Mouse (Mus musculus): ENCODE measurements around the gene Zbtb16. TPM values are rescaled to one million over a fixed set of nuclear protein-coding genes. Genes with fewer than 3 reads are reported as not detected.

Gene Zbtb16
- polyA plus RNA-seq, 1 experiment from 2014 or later, result 6.9 TPM

DNA sequence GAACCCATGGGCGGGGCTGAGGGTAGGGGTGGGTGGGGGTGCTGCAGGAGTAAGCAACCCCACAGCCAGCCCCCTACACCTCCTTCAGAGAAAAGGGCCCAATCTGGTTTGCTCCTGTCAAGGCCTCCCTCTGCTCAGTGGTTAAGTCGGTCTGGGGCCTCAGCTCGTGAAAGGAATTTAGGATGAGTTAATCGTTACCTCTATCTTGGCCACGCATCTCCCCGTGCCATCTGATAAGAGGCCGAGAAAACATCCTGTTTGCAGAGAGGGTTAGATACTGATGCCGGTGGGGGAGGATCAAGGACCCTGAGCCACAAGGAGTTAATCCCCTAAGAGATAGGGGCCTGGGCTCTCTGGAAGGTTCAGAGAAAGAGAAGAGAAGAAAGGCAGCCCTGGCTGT, 40.9 kb downstream of the Zbtb16 start:
- 22% methylated on average over 8 of the region's 8 CpGs for WGBS
- Histone ChIP-seq H3K27me3 (no peaks in the 10 kb centered on the region), H3K9me3 (replicated peaks) (no peaks in the 10 kb centered on the region), H3K9ac (no peak overlapping the region), H3K4me3 (no peak overlapping the region), H3K4me1 (peaks cover 19% of the 10 kb centered on the region), H3K36me3 (no peaks in the 10 kb centered on the region), H3K4me2 (replicated peaks) (no peak overlapping the region), H3K27ac (no peak overlapping the region)
- ATAC-seq (ENCODE audit: low FRiP score), result no peak

DNA sequence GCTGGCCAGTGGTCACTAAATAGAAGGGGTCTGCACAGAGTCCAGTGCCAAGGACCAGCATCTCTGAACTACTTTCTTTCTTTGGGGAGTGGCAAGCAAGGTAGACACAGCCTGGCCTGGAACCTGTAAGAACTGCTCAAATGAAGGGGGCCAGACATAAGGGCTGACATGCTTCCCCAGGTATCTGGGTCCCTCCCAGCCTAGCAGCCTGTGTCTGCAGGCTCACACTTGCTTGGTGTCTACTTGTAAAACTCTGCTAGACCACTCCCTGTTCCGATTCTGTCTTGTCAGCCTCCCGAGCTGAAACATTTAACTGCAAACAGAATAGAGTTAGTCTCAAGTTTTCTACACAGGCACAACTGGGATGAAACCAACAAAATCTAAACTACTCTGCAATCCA, 41.6 kb downstream of the Zbtb16 start:
- WGBS, result 67% methylated on average over 2 of the region's 2 CpGs
- Histone ChIP-seq H3K9me3 (replicated peaks) (no peaks in the 10 kb centered on the region), H3K27ac (no peak overlapping the region), H3K36me3 (no peaks in the 10 kb centered on the region), H3K4me2 (replicated peaks) (no peak overlapping the region), H3K9ac (no peak overlapping the region), H3K4me3 (no peak overlapping the region), H3K27me3 (no peaks in the 10 kb centered on the region), H3K4me1 (peaks cover 19% of the 10 kb centered on the region)
- no peak for ATAC-seq (ENCODE audit: low FRiP score)

DNA sequence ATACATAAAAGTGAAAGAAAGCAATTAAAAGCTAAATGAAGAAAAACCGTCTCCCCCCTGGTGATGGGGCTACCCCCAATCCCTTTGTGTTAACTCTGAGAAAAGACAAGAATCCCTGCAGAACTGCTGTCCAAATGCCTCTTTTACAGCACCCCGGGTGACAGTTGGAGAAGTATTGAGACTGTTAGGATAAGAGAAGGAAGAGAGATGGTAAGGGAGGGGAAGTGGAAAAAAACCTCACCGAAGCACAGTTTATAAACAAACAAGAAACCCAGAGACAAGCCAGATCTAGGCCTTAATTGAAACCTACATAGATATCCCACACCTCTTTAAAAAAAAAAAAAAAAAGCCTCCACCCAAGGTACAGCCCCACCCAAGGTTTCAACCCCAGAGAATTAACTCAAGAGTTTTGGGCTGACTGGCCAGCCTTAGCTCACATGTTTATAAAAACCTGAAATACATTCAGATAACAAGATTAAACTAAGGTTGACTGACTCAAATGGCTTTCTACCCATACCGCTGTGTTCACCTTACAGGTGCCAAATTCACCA, 42.3 kb downstream of the Zbtb16 start:
- Histone ChIP-seq H3K27ac (no peak overlapping the region), H3K4me2 (replicated peaks) (no peak overlapping the region), H3K4me1 (peaks cover 19% of the 10 kb centered on the region), H3K4me3 (no peak overlapping the region), H3K36me3 (no peaks in the 10 kb centered on the region), H3K27me3 (no peaks in the 10 kb centered on the region), H3K9ac (no peak overlapping the region), H3K9me3 (replicated peaks) (no peaks in the 10 kb centered on the region)
- ATAC-seq (ENCODE audit: low FRiP score), result no peak
- 50% methylated on average over 4 of the region's 4 CpGs for WGBS

DNA sequence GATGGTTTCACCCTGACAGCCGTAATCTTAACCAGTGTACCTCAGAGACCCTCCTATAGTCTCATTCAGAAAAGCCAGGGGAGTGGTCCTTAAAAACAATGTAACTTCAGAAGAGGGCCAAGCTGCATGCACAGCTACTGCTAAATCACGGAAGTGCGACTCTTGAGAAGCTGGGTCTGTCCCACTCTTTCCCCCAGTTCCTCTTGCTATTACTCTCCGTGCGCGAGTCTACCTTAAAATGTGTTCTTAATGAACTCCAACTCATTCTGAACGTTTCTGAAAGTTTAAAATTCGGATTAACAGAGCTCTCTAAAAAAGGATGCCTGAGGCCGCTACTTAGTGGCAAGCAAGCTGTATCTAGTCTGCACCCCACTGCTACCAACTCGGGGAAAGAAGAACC, 45.4 kb downstream of the Zbtb16 start:
- H3K4me2 ChIP-seq (replicated peaks), result no peak overlapping the region
- no peak overlapping the region for H3K9ac ChIP-seq
- H3K4me1 ChIP-seq, result peaks cover 14% of the 10 kb centered on the region
- no peak overlapping the region for H3K4me3 ChIP-seq
- no peak for ATAC-seq (ENCODE audit: low FRiP score)
- H3K27ac ChIP-seq, result no peak overlapping the region
- H3K9me3 ChIP-seq (replicated peaks), result no peaks in the 10 kb centered on the region
- no peaks in the 10 kb centered on the region for H3K27me3 ChIP-seq
- no peaks in the 10 kb centered on the region for H3K36me3 ChIP-seq
- 82% methylated on average over 10 of the region's 10 CpGs for WGBS

DNA sequence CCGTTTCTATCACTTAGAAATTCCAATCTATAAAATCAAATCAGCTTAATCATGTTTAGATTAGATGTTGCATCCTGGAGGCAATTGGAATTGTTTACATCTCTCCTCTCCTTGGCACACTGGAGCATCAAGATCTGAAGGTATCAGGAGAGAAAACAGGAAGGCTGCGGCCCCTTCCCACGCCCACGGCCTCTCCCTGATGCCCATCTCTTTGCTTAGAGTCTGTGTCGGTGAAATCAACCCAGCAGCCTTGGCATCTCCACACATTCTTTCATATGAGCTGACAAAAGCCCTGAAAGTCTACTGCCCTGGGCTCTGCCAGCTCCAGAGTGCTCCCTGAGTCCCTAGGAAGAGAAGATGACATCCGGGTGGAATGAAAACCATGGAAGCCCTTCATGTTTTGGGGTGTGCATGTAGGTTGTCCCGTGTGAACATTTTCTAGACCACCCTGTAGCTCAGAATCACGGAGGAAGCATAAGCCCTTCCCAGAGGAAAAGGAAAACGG, 48.1 kb downstream of the Zbtb16 start:
- Histone ChIP-seq H3K27me3 (no peaks in the 10 kb centered on the region), H3K4me1 (peaks cover 5% of the 10 kb centered on the region), H3K36me3 (no peaks in the 10 kb centered on the region), H3K4me2 (replicated peaks) (no peak overlapping the region), H3K27ac (no peak overlapping the region), H3K9ac (no peak overlapping the region), H3K9me3 (replicated peaks) (no peaks in the 10 kb centered on the region), H3K4me3 (no peak overlapping the region)
- ATAC-seq (ENCODE audit: low FRiP score), result no peak
- 77% methylated on average over 9 of the region's 9 CpGs for WGBS

DNA sequence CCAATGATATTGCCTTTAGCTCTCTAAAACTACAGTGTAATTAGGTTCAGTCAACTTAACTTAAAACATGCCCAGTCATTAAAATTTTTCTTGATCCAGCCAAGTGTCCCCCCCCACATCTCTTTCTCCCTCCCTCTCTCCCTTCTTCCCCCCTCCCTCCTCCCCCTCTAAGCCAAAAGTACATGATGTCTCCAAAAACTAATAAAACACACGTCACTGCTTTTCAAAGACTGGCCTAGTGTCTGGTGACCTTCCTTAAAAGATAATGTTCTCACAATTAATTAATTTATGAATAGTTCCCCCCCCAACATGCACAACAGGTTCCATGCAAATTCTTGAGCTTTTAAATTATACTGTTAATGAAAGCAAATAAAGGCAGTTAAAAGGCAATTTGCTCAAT, 48.7 kb downstream of the Zbtb16 start:
- no peaks in the 10 kb centered on the region for H3K9me3 ChIP-seq (replicated peaks)
- H3K9ac ChIP-seq, result no peak overlapping the region
- H3K27me3 ChIP-seq, result no peaks in the 10 kb centered on the region
- H3K4me2 ChIP-seq (replicated peaks), result no peak overlapping the region
- H3K27ac ChIP-seq, result no peak overlapping the region
- no peak overlapping the region for H3K4me3 ChIP-seq
- ATAC-seq (ENCODE audit: low FRiP score), result no peak
- H3K36me3 ChIP-seq, result no peaks in the 10 kb centered on the region
- 82% methylated on average over 1 of the region's 1 CpGs for WGBS
- H3K4me1 ChIP-seq, result peaks cover 10% of the 10 kb centered on the region

DNA sequence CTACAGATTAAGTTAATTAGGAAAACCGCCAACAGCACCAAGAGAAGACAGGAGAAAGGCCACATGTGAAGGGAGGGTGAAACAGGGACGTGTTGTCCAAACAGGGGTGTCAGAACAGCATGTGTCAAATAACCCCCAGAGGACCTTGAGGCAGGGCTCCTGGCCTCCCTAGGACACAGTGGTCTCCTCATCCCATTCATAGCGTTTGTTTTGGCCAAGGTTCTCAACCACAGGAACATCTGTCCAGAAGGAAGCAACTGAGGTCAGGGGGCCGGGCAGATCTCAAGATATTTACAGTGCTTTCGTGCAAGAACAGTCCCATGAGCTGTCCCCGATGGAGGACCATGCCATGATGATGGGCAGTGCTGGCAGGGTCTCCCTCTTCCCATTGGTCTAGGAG, 49.2 kb downstream of the Zbtb16 start:
- 70% methylated on average over 6 of the region's 6 CpGs for WGBS
- H3K4me1 ChIP-seq, result peaks cover 13% of the 10 kb centered on the region
- ATAC-seq (ENCODE audit: low FRiP score), result no peak
- H3K36me3 ChIP-seq, result no peaks in the 10 kb centered on the region
- H3K4me3 ChIP-seq, result no peak overlapping the region
- no peaks in the 10 kb centered on the region for H3K27me3 ChIP-seq
- H3K27ac ChIP-seq, result no peak overlapping the region
- no peak overlapping the region for H3K9ac ChIP-seq
- no peak overlapping the region for H3K4me2 ChIP-seq (replicated peaks)
- H3K9me3 ChIP-seq (replicated peaks), result no peaks in the 10 kb centered on the region

DNA sequence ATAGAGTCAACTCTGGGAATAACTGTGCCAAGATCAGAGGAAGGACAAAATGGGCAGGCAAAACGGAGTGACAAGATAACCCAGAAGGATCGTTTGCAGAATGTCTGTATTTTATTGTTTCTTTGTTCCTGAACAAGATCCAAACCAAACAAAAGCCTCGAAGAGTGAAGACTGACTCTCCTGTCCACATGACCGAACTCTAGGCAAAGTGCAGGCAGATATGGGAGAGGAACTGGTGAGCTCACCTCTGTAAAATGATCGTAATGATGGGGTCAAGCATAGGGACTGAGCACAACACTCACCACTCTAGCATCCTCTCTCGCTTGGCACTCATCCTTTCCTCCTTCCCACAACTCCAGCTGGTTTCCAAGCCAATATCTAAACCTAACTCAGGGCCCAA, 51.1 kb downstream of the Zbtb16 start:
- 84% methylated on average over 6 of the region's 6 CpGs for whole genome bisulfite sequencing
- Histone ChIP-seq H3K27me3 (no peaks in the 10 kb centered on the region), H3K4me1 (peaks cover 13% of the 10 kb centered on the region), H3K4me2 (replicated peaks) (no peak overlapping the region), H3K9ac (no peak overlapping the region), H3K4me3 (no peak overlapping the region), H3K27ac (no peak overlapping the region), H3K36me3 (no peaks in the 10 kb centered on the region), H3K9me3 (replicated peaks) (no peaks in the 10 kb centered on the region)
- no peak for ATAC-seq (ENCODE audit: low FRiP score)

DNA sequence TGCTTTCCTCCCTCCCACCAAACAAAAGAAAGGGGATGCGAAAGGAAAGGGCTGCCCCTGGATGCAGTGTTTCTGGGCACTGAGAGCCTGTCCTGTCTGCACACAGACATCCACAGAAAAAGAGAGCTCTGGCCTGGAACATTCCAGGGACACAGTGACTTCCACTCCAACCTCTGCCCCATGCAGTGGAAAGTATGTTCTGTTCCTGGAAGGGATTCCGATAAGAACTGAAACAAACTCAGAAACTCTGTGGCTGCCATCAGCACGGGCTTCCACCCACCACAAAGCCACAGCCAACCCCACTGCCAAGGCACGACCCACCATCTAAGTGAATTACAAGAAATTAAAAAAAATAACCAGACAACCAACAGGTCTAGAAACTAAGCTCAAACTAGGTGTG, 52.7 kb downstream of the Zbtb16 start:
- 56% methylated on average over 4 of the region's 4 CpGs for WGBS
- no peak for ATAC-seq (ENCODE audit: low FRiP score)
- Histone ChIP-seq H3K4me1 (peaks cover 19% of the 10 kb centered on the region), H3K27me3 (no peaks in the 10 kb centered on the region), H3K27ac (no peak overlapping the region), H3K36me3 (no peaks in the 10 kb centered on the region), H3K9me3 (replicated peaks) (no peaks in the 10 kb centered on the region), H3K9ac (no peak overlapping the region), H3K4me3 (no peak overlapping the region), H3K4me2 (replicated peaks) (no peak overlapping the region)

DNA sequence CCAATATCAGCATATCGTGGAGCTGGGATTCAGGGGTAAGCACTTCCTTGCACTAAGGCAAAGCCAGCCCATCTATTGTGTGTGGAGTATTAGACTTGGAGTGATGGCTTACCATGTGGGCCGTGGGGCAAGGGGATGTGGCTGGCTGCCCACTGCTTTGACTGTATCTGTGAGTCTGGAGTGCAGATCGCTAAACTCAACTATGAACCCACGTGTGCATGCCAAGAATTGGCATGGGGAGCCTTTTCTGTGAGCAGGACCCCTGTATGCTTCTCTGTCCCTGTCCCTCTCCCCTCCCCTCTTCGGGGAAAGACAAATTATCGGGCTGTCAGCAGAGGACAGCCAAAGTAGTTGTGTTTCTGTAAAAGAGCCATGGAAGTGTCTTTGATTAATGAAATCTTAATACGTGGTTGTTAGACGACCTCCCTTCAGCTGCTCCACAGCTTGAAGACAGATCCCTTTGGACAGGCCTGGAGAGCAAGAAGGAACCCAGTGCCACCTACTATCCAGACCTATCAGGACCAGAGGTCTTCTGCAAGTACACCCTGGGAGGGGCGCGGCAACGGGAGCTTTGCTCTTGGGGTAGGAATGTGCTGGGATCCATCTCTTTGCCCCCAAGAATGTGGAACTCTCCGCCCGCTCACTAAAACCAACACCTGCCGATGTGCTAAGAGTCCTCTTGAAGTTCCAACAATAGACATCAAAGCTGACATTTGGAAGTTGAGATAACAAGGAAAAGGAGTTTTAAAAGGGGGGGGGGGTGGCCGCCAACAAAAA, 53.5 kb downstream of the Zbtb16 start:
- peaks cover 19% of the 10 kb centered on the region for H3K4me1 ChIP-seq
- WGBS, result 34% methylated on average over 15 of the region's 15 CpGs
- ATAC-seq (ENCODE audit: low FRiP score), result no peak

DNA sequence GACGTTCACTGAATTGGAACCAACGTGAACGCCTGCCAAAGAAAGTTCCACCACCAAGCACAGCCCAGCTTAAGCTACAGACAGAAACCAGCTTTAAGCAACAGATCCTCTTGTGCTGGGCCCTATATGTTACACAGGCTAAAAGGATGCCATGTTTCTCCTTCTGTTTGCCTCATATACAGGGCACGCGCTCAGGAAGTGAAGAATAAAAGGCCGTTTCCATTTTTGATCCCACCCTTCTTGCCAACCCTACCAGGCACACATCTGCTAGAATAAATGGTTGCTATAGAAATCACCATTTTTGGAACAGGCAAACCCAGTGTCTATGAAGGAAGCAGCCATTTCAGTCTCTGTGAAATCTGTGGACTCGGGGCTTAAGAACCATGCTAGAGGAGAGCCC, 59.8 kb downstream of the Zbtb16 start:
- no peaks in the 10 kb centered on the region for H3K36me3 ChIP-seq
- no peak overlapping the region for H3K4me3 ChIP-seq
- ATAC-seq (ENCODE audit: low FRiP score), result no peak
- no peak overlapping the region for H3K4me2 ChIP-seq (replicated peaks)
- WGBS, result 88% methylated on average over 7 of the region's 7 CpGs
- H3K9me3 ChIP-seq (replicated peaks), result no peaks in the 10 kb centered on the region
- H3K27ac ChIP-seq, result no peak overlapping the region
- no peak overlapping the region for H3K9ac ChIP-seq
- no peaks in the 10 kb centered on the region for H3K27me3 ChIP-seq
- H3K4me1 ChIP-seq, result peaks cover 6% of the 10 kb centered on the region; the same call in 1 of the 2 replicates

More for the DNA sequence above, 53.5 kb downstream of the Zbtb16 start:
- H3K9me3 ChIP-seq (replicated peaks), result no peaks in the 10 kb centered on the region
- no peak overlapping the region for H3K9ac ChIP-seq
- H3K4me3 ChIP-seq, result no peak overlapping the region
- no peak overlapping the region for H3K4me2 ChIP-seq (replicated peaks)
- H3K36me3 ChIP-seq, result no peaks in the 10 kb centered on the region
- H3K27me3 ChIP-seq, result no peaks in the 10 kb centered on the region
- H3K27ac ChIP-seq, result no peak overlapping the region

DNA sequence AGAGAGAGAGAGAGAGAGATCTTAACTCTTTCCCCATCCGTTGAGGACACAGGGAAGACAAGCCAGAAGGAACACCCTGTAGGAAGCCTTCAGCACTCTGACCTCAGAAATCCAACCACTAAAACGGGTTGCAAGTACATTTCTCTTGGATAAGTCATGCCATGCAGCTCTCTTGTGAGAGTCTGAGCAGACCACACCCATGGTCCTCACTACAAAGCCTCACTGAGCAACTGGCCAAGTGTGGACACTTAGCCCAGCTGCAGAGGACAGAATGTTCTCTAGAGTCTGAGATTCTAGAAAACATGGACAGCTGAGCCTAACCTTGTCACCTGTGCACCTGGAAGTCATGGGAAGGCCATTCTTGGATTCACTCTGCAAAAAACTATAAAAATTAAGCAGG, 60.5 kb downstream of the Zbtb16 start:
- H3K9me3 ChIP-seq (replicated peaks), result no peaks in the 10 kb centered on the region
- no peak overlapping the region for H3K9ac ChIP-seq
- H3K4me1 ChIP-seq, result peaks cover 6% of the 10 kb centered on the region; the same call in 1 of the 2 replicates
- no peaks in the 10 kb centered on the region for H3K36me3 ChIP-seq
- no peak overlapping the region for H3K27ac ChIP-seq
- H3K27me3 ChIP-seq, result no peaks in the 10 kb centered on the region
- ATAC-seq (ENCODE audit: low FRiP score), result no peak
- 63% methylated on average over 2 of the region's 2 CpGs for WGBS
- H3K4me3 ChIP-seq, result no peak overlapping the region
- H3K4me2 ChIP-seq (replicated peaks), result no peak overlapping the region

DNA sequence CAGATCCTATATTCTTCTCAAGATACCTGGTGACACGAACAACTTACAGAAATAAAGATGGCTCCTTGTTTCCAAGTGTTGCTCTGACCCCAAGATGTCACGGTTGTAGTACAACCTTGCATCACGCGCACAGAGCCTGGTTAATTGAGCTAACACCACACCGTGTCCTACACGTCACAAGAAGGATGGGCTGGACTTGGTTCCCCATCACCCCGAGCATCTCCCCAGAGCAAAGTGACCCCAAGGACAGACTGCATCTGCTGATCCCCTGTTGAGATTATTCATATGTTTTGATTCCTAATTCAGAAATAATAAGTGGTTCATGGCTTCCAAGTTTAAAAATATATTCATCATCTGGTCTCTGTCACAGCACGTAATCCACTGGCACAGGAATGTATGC, 62.3 kb downstream of the Zbtb16 start:
- Histone ChIP-seq H3K27ac (no peak overlapping the region), H3K27me3 (no peaks in the 10 kb centered on the region), H3K4me3 (no peak overlapping the region), H3K36me3 (no peaks in the 10 kb centered on the region), H3K9ac (no peak overlapping the region), H3K4me1 (no peaks in the 10 kb centered on the region), H3K4me2 (replicated peaks) (no peak overlapping the region), H3K9me3 (replicated peaks) (no peaks in the 10 kb centered on the region)
- 92% methylated on average over 8 of the region's 8 CpGs for WGBS
- no peak for ATAC-seq (ENCODE audit: low FRiP score)

Data from hindbrain, embryonic 12.5 days (tissue).